8 mouse cellular contexts compared by ENCODE assay signal in genomic region chr7:34166850-34167249, GRCm38 (mm10). TPM values are rescaled to one million over a fixed set of nuclear protein-coding genes. Genes with fewer than 3 reads are reported as not detected.
DNase-seq lines count a peak whose midpoint lies in the region; ATAC-seq lines count a peak whose summit lies in the region.

No protein-coding gene starts in this region.

- 58% methylated on average over 4 of the region's 4 CpGs for WGBS in forebrain, embryonic 10.5 days
- WGBS in midbrain, embryonic 14.5 days: 51% methylated on average over 4 of the region's 4 CpGs

- H3K4me2 ChIP-seq in midbrain, embryonic 14.5 days (ENCODE audit: low read length): peak overlapping the region; percentile 29

- peak; percentile 16 for DNase-seq in kidney, adult 9 months
- DNase-seq in kidney, adult 8-10 months: no peak
- DNase-seq in ZHBTc4 (ENCODE audit: low read depth, low spot score): peak; percentile 90
- peak; percentile 27 for DNase-seq in forebrain, embryonic 10.5 days (ENCODE audit: extremely low spot score, low spot score)
- peak; percentile 13 to 50 for DNase-seq in kidney, postnatal 36 days
- peak; percentile 8 for DNase-seq in midbrain, embryonic 14.5 days
- DNase-seq in ovary, postnatal 10 days (ENCODE audit: low spot score): no peak
- no peak for DNase-seq in frontal cortex, postnatal 36 days (ENCODE audit: low spot score in 2 of 2)

- H3K9me3 ChIP-seq in forebrain, embryonic 10.5 days: no peaks in the 10 kb centered on the region
- H3K9me3 ChIP-seq in midbrain, embryonic 14.5 days (ENCODE audit: control insufficient read depth, low read length): no peaks in the 10 kb centered on the region

- peaks cover 42% of the 10 kb centered on the region for H3K36me3 ChIP-seq in forebrain, embryonic 10.5 days (replicated peaks)
- peaks cover 32% of the 10 kb centered on the region for H3K36me3 ChIP-seq in midbrain, embryonic 14.5 days (ENCODE audit: control insufficient read depth, insufficient read depth, low read length)

- no peak overlapping the region for H3K9ac ChIP-seq in midbrain, embryonic 14.5 days (replicated peaks; ENCODE audit: low read length)

- H3K4me1 ChIP-seq in forebrain, embryonic 10.5 days: peaks cover 11% of the 10 kb centered on the region; the same call in 1 of the 2 replicates
- peaks cover 11% of the 10 kb centered on the region for H3K4me1 ChIP-seq in midbrain, embryonic 14.5 days (ENCODE audit: control insufficient read depth, insufficient read depth, low read length)

- no peak for ATAC-seq in midbrain, embryonic 14.5 days (ENCODE audit: low FRiP score, low TSS enrichment)

- H3K27me3 ChIP-seq in forebrain, embryonic 10.5 days (ENCODE audit: poor library complexity, severe bottlenecking): no peaks in the 10 kb centered on the region
- no peaks in the 10 kb centered on the region for H3K27me3 ChIP-seq in midbrain, embryonic 14.5 days (ENCODE audit: control insufficient read depth, insufficient read depth, low read length)

- H3K4me3 ChIP-seq in forebrain, embryonic 10.5 days: peak overlapping the region; percentile 98
- H3K4me3 ChIP-seq in midbrain, embryonic 14.5 days (replicated peaks; ENCODE audit: low read depth, low read length): no peak overlapping the region

- no peak overlapping the region for H3K27ac ChIP-seq in forebrain, embryonic 10.5 days
- no peak overlapping the region for H3K27ac ChIP-seq in midbrain, embryonic 14.5 days (replicated peaks; ENCODE audit: low read depth, low read length)

RNA-seq across cellular contexts. Expression of gene Uba2, which starts 2.5 kb away (rescaled TPM):
- 296 and 309 TPM in 2 replicates for polyA plus RNA-seq in forebrain, embryonic 10.5 days (2016; fragmentation: Nextera tagmentation; extraction: Ambion mirVana)
- 159 and 203 TPM in 2 replicates for polyA plus RNA-seq in midbrain, embryonic 14.5 days (2014; fragmentation: Nextera tagmentation; extraction: Ambion mirVana)

RNA-seq across cellular contexts. Expression of gene Pdcd2l, which starts 29.6 kb away (rescaled TPM):
- polyA plus RNA-seq in forebrain, embryonic 10.5 days (2016; fragmentation: Nextera tagmentation; extraction: Ambion mirVana): 74.9 and 81.9 TPM in 2 replicates
- polyA plus RNA-seq in midbrain, embryonic 14.5 days (2014; fragmentation: Nextera tagmentation; extraction: Ambion mirVana): 67.7 and 77.4 TPM in 2 replicates

RNA-seq across cellular contexts. Expression of gene Wtip, which starts 33.8 kb away (rescaled TPM):
- polyA plus RNA-seq in forebrain, embryonic 10.5 days (2016; fragmentation: Nextera tagmentation; extraction: Ambion mirVana): 4.5 and 5.4 TPM in 2 replicates
- polyA plus RNA-seq in midbrain, embryonic 14.5 days (2014; fragmentation: Nextera tagmentation; extraction: Ambion mirVana): 2.8 TPM in 2 replicates

Comparison
In these comparisons a context has a peak if more than half of its experiments do, and no peak if none do; other contexts are left out.
1. DNase-seq: peak in kidney, adult 9 months (single experiment), ZHBTc4 (single experiment), forebrain, embryonic 10.5 days (single experiment), kidney, postnatal 36 days (2 of 2) and midbrain, embryonic 14.5 days (single experiment); none in kidney, adult 8-10 months (0 of 2), ovary, postnatal 10 days (single experiment) and frontal cortex, postnatal 36 days (0 of 2).